Mouse (Mus musculus) ES-Bruce4 (cell line): ENCODE results near the gene Mageb18.

ENCODE experiments used
- CTCF ChIP-seq: IDR thresholded peaks from one replicate; pipeline ENCODE4 v1.8.1; 2011; ENCODE audit warnings: low read depth, low read length
- EP300 ChIP-seq: IDR thresholded peaks from 2 replicates; pipeline ENCODE4 v1.6.1; 2011; ENCODE audit warnings: low read depth, low read length; ENCODE audit not compliant: insufficient read depth
- POLR2A ChIP-seq: IDR thresholded peaks from one replicate; pipeline ENCODE4 v1.8.1; 2011; ENCODE audit warnings: low read length; ENCODE audit not compliant: insufficient read depth

DNA sequence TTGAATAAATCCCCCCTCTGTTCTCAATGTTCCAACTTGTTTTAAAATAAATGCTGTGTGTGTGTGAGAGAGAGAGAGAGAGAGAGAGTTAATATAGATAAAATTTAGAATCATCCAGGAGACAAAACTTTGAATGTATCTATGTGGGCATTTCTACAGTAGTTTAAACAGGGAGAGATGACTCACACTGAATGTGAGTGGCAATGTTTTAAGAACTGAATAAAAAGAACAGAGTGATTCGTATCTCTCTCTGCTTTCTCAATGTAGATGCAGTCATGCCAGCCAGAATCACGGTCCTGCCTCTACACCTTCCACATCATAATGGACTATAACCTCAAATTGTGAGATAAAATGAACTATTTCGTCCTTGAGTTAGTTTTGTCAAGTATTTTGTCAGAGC is 11.1 kb upstream of the Mageb18 start:
- TF ChIP-seq EP300, result no peak
- no peak for TF ChIP-seq CTCF
- TF ChIP-seq POLR2A, result no peak
